Mouse (Mus musculus) embryonic facial prominence, embryonic 13.5 days (tissue): ENCODE results near the gene Lenep. TPM values are rescaled to one million over a fixed set of nuclear protein-coding genes. Genes with fewer than 3 reads are reported as not detected.

Experiments
- ATAC-seq: fragments of 200-750 bp; cut with Nextera tagmentation; 2 replicates; pipeline ENCODE4 v1.8.0; 2017; ENCODE audit warnings: low read depth; ENCODE audit not compliant: insufficient number of reproducible peaks, insufficient read depth, low FRiP score, low TSS enrichment
- H3K27ac ChIP-seq: fragments of 300-500 bp; sonication (generic); 2 replicates; pipeline ENCODE4 v1.5.1; 2015; ENCODE audit warnings: moderate library complexity, mild to moderate bottlenecking, inconsistent platforms
- H3K27me3 ChIP-seq: fragments of 300-500 bp; sonication (generic); 2 replicates; pipeline ENCODE4 v1.6.1; 2015; ENCODE audit warnings: mild to moderate bottlenecking, inconsistent platforms
- H3K36me3 ChIP-seq: fragments of 300-500 bp; sonication (generic); 2 replicates; pipeline ENCODE4 v1.6.1; 2015; ENCODE audit warnings: mild to moderate bottlenecking, inconsistent platforms
- H3K4me1 ChIP-seq: fragments of 300-500 bp; sonication (generic); 2 replicates; pipeline ENCODE4 v1.6.1; 2015; ENCODE audit warnings: inconsistent platforms
- H3K4me2 ChIP-seq: fragments of 300-500 bp; sonication (generic); 2 replicates; pipeline ENCODE4 v1.6.1; 2015; ENCODE audit warnings: moderate library complexity, mild to moderate bottlenecking, inconsistent platforms
- H3K4me3 ChIP-seq: fragments of 300-500 bp; sonication (generic); 2 replicates; pipeline ENCODE4 v1.5.1; 2015; ENCODE audit warnings: mild to moderate bottlenecking, inconsistent platforms
- H3K9ac ChIP-seq: fragments of 300-500 bp; sonication (generic); 2 replicates; pipeline ENCODE4 v1.6.1; 2015; ENCODE audit warnings: mild to moderate bottlenecking, inconsistent platforms
- H3K9me3 ChIP-seq: fragments of 300-500 bp; sonication (generic); 2 replicates; pipeline ENCODE4 v1.6.1; 2016; ENCODE audit warnings: inconsistent platforms
- WGBS: fragments of 180-500 bp; shearing (Covaris S2); methylation state at CpG from one replicate; pipeline ENCODE4 v1.1.7; 2015; ENCODE audit warnings: mixed read lengths; 5-methylcytosine and 5-hydroxymethylcytosine counted together
- polyA plus RNA-seq: library from polyadenylated mRNA; unstranded; fragments of >200 nt; fragmentation: Nextera tagmentation; extraction: Ambion mirVana; gene quantifications from 2 replicates; pipeline ENCODE4 v1.2.1, GENCODE M21; 2015

The Lenep gene
- polyA plus RNA-seq, 1 experiment from 2014 or later, result not detected

DNA sequence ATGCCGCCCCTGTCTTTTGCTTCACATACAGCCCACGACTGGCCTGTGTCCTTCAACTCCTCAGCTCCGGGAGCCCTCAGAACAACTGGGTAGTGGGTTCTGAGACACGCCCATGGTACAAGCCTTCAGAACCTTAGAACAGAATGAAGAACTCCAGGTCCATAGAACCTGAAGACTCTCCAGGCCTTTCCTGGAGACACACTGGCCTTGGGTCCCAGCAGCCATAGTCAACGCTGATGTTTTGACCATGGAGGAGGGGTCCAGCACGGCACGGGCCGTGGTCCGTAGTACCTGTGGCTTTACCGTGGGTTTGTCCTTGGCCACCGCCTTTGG is 37.5 kb downstream of the Lenep start, which contains the start of gene Dcst1:
TSS of gene Dcst1 (minus strand) at position 101 of the 333 bp plus-strand sequence.
- no peak within 1 kb of the TSS for H3K9ac ChIP-seq
- H3K4me3 ChIP-seq, result no peak within 1 kb of the TSS
- no peak for ATAC-seq
- H3K4me1 ChIP-seq, result 0 out of 2 replicates have a peak, but pooled peaks cover 4% of the 10 kb centered on the region
- no peaks in the 10 kb centered on the region for H3K9me3 ChIP-seq
- H3K36me3 ChIP-seq, result no peaks in the 10 kb centered on the region
- no peak within 1 kb of the TSS for H3K4me2 ChIP-seq
- H3K27me3 ChIP-seq, result no peaks in the 10 kb centered on the region
- H3K27ac ChIP-seq, result no peak within 1 kb of the TSS
- 90% methylated on average over 11 of the region's 11 CpGs for WGBS

DNA sequence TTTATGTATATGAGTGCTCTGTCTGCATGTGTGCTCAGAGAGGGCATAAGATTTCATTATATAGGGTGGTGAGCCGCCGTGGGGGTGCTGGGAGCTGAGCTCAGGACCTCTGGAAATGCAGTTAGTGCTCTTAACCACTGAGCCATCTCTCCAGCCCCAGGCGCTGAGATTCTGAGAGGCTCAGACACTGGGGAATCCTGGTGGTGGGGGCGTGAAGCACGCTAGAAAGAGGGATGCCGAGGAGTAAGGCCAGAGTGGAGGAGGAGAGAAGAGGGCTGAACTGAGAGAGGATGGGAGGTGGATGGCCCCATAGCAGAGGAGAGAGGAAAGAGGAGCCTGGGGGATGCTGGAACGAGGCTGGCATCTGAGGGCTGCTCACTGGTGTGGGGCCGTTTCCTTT is 38.0 kb downstream of the Lenep start:
- no peak overlapping the region for H3K4me2 ChIP-seq
- 0 out of 2 replicates have a peak, but pooled peaks cover 4% of the 10 kb centered on the region for H3K4me1 ChIP-seq
- no peak overlapping the region for H3K27ac ChIP-seq
- no peak overlapping the region for H3K4me3 ChIP-seq
- no peaks in the 10 kb centered on the region for H3K36me3 ChIP-seq
- no peaks in the 10 kb centered on the region for H3K27me3 ChIP-seq
- H3K9ac ChIP-seq, result no peak overlapping the region
- 60% methylated on average over 8 of the region's 8 CpGs for WGBS
- no peak for ATAC-seq
- H3K9me3 ChIP-seq, result no peaks in the 10 kb centered on the region

DNA sequence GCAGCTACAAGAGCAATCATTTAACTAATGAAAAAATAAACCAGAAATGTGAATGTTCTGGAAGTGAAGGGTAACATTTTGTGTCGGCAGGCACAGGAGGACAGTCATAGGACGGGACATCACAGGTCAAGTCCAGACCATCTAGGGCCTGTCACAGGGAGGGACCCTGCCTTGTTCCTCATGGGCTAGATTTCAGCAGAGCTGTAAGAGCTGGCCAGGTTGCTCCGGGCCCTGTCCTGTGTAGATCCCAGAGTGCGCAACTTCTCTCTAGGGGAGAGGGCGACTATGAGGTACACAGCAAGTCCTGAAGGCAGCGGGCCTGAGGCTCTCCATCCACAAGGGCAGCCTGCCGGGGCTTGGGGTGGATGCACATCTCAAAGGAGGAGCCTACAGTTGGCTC is 40.9 kb downstream of the Lenep start, which contains the start of gene Dcst2:
TSS of gene Dcst2 (plus strand) at position 301 of the 400 bp plus-strand sequence.
- no peaks in the 10 kb centered on the region for H3K9me3 ChIP-seq
- no peaks in the 10 kb centered on the region for H3K36me3 ChIP-seq
- no peak within 1 kb of the TSS for H3K27ac ChIP-seq
- WGBS, result 81% methylated on average over 7 of the region's 7 CpGs
- no peak for ATAC-seq
- no peak within 1 kb of the TSS for H3K4me2 ChIP-seq
- no peaks in the 10 kb centered on the region for H3K27me3 ChIP-seq
- H3K4me3 ChIP-seq, result no peak within 1 kb of the TSS
- no peak within 1 kb of the TSS for H3K9ac ChIP-seq
- 0 out of 2 replicates have a peak, but pooled peaks cover 4% of the 10 kb centered on the region for H3K4me1 ChIP-seq

DNA sequence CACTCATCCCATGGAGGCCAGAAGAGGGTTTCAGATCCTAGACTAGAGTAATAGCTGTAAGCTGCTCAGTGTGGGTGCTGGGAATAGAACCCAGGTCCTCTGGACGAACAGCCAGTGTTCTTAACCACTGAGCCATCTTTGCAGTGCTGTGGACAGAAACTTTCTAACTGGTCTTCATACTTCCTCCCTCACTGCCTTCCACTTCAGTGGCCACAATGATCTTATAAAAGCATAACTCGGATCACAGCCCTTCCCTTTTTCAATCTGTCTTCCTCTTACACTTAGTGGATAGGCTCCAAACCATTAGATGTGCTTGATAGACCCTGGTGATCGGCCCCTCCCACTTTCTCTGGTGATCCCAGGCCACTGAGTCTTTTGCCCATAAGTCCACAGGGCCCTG is 42.4 kb downstream of the Lenep start:
- no peak overlapping the region for H3K9ac ChIP-seq
- 73% methylated on average over 3 of the region's 3 CpGs for WGBS

DNA sequence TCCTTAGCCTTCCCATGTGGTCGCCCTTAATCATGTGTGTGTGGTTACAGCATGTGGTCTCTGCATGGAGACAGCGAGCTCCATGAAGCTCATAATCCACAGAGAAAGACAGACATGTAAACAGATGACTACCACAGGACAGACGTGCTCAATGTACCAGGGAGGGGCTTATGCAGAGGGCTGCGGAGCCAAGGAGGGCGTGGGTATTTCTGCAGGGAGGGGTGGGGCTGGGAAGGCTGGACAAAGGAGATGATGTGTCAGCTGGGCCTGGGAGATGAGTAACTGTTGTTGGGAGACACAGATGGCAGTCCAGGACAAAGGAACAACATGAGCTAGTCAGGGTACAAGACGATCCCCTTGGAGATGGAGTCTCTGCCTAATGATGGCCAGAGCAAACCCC is 43.0 kb downstream of the Lenep start:
- ATAC-seq, result no peak
- Histone ChIP-seq H3K4me1 (0 out of 2 replicates have a peak, but pooled peaks cover 2% of the 10 kb centered on the region), H3K27ac (no peak overlapping the region), H3K36me3 (no peaks in the 10 kb centered on the region), H3K4me2 (no peak overlapping the region), H3K9ac (no peak overlapping the region), H3K27me3 (0 out of 2 replicates have a peak, but pooled peaks cover 4% of the 10 kb centered on the region), H3K9me3 (no peaks in the 10 kb centered on the region), H3K4me3 (no peak overlapping the region)
- WGBS, result 69% methylated on average over 6 of the region's 6 CpGs

More for the DNA sequence above, 42.4 kb downstream of the Lenep start:
- Histone ChIP-seq H3K4me1 (no peaks in the 10 kb centered on the region), H3K9me3 (no peaks in the 10 kb centered on the region), H3K4me2 (no peak overlapping the region), H3K4me3 (no peak overlapping the region), H3K27ac (no peak overlapping the region), H3K36me3 (no peaks in the 10 kb centered on the region), H3K27me3 (0 out of 2 replicates have a peak, but pooled peaks cover 4% of the 10 kb centered on the region)
- ATAC-seq, result no peak

DNA sequence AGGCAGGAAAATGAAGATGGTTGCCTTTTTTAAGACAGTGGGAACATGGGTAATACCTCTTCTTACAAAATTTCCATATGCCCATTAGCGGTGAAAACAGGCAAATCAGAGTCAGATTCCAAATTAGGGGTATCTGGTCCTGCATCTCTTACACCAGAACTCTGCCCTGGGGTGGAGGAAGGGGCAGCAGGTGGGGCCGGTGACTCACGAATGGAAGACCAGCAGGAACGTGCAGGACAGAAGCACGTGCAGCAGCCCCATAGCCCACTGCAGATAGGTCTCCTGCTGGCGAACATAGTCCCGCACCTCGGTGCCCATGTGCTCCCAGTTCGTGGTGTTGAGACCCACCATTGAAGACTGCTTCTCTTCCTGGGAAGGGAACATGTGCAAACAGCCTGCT is 46.6 kb downstream of the Lenep start:
- Histone ChIP-seq H3K27me3 (peaks cover 12% of the 10 kb centered on the region; the same call in 1 of the 2 replicates), H3K36me3 (no peaks in the 10 kb centered on the region), H3K9ac (no peak overlapping the region), H3K27ac (no peak overlapping the region), H3K4me1 (0 out of 2 replicates have a peak, but pooled peaks cover 2% of the 10 kb centered on the region), H3K9me3 (no peaks in the 10 kb centered on the region), H3K4me3 (no peak overlapping the region), H3K4me2 (no peak overlapping the region)
- WGBS, result 60% methylated on average over 9 of the region's 9 CpGs
- no peak for ATAC-seq

DNA sequence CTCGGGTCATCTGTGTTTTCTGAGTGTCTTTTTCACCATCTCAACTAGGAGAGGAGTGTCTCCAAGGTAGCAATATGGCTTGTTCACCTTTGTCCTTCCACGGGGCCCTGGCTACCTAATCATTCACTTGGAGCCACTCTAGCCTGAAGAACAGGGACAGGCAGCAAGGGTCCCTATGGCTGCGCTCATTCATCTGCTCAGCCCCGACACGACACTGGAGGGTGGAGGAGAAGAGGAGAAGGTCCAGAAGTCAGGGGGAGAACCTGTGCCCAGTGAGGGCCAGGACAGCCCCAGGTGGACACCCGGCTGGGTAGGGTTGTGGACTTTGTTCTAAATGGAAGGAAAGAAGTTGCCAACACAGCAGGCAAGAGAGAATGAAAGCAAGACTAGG is 47.1 kb downstream of the Lenep start:
- Histone ChIP-seq H3K4me2 (no peak overlapping the region), H3K36me3 (no peaks in the 10 kb centered on the region), H3K27me3 (peaks cover 16% of the 10 kb centered on the region; the same call in 1 of the 2 replicates), H3K27ac (no peak overlapping the region), H3K9ac (no peak overlapping the region; the same call in 1 of the 2 replicates), H3K4me1 (0 out of 2 replicates have a peak, but pooled peaks cover 2% of the 10 kb centered on the region), H3K9me3 (no peaks in the 10 kb centered on the region), H3K4me3 (no peak overlapping the region)
- no peak for ATAC-seq
- 82% methylated on average over 6 of the region's 6 CpGs for WGBS

DNA sequence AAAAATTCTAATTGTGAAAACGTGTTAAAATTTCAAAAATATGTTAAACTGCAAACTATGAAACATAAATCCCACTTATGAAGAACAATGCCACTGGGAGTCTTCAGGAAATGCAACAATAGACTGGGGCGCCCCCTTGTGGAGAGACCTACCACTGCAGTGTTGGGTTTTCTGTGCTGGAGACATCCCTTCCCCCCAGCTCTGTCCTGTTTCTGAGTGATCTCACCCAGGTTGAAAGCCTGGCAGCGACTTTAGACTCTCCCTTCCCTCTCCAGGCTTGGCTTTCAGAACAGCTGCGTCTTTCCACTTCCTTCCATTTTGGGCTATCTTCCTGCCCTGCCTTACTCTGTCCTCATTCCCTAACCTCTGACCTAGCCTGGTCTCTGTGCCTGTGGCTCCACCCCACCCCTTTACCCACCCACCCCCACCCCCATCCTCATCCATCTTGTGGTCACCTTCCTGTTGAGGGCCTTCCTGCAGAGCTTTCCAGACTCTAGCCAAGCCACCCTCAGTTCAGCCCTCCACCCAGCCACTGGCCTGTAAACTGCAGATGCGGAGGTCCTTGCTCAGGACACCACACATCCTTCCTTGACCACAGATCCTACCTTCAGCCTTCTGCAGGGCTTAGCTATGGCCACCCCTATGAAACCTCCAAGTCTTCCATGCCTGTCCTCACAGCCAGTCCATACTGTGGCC is 47.6 kb downstream of the Lenep start:
- ATAC-seq, result no peak
- WGBS, result 19% methylated on average over 5 of the region's 5 CpGs
- H3K36me3 ChIP-seq, result no peaks in the 10 kb centered on the region
- no peak overlapping the region for H3K4me2 ChIP-seq
- H3K4me3 ChIP-seq, result no peak overlapping the region
- 0 out of 2 replicates have a peak, but pooled peaks cover 2% of the 10 kb centered on the region for H3K4me1 ChIP-seq
- no peak overlapping the region; the same call in 1 of the 2 replicates for H3K9ac ChIP-seq
- H3K9me3 ChIP-seq, result no peaks in the 10 kb centered on the region
- H3K27me3 ChIP-seq, result peaks cover 16% of the 10 kb centered on the region; the same call in 1 of the 2 replicates
- H3K27ac ChIP-seq, result no peak overlapping the region

DNA sequence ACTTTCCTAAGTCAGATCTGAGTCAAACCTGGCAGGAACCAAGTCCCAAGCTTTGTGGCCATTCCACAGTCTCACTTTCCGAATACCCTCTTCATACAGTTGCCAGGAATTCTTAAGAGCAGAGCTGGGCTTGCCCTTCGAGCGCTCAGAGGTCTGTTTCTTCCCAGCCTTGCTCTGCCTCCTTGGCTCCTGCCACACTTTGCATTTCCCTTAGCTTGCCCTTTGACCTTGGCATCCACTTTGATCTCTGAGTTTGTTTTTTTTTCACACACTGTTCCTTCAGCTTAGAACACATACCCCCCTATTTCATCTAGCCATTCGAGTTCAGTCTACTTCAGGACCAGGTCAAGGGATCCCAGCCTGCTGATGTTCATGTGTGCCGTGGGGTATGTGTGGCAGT is 51.3 kb downstream of the Lenep start:
- H3K4me1 ChIP-seq, result peaks cover 15% of the 10 kb centered on the region
- ATAC-seq, result no peak
- H3K27ac ChIP-seq, result no peak overlapping the region

More for the DNA sequence above, 51.3 kb downstream of the Lenep start:
- 55% methylated on average over 5 of the region's 5 CpGs for WGBS
- H3K27me3 ChIP-seq, result peaks cover 22% of the 10 kb centered on the region
- no peak overlapping the region for H3K4me3 ChIP-seq
- no peak overlapping the region for H3K9ac ChIP-seq
- no peak overlapping the region for H3K4me2 ChIP-seq
- H3K36me3 ChIP-seq, result peaks cover 10% of the 10 kb centered on the region; the same call in 1 of the 2 replicates
- no peaks in the 10 kb centered on the region for H3K9me3 ChIP-seq

Other genes starting within 250 kb of the Lenep start
- 3.6 and 4.3 TPM in 2 replicates for gene Hcn3, start 242.6 kb downstream of the Lenep start, polyA plus RNA-seq
- 39.9 and 41.8 TPM in 2 replicates for gene Clk2, start 238.0 kb downstream of the Lenep start, polyA plus RNA-seq
- gene Scamp3, start 225.3 kb downstream of the Lenep start, polyA plus RNA-seq, result 115 and 125 TPM in 2 replicates
- 31.5 and 32.6 TPM in 2 replicates for gene Fam189b, start 219.7 kb downstream of the Lenep start, polyA plus RNA-seq
- gene Gba, start 199.9 kb downstream of the Lenep start, polyA plus RNA-seq, result 34.7 TPM in 2 replicates
- gene Thbs3, start 187.6 kb downstream of the Lenep start, polyA plus RNA-seq, result 42.0 and 48.1 TPM in 2 replicates
- gene Mtx1, start 175.7 kb downstream of the Lenep start, polyA plus RNA-seq, result 182 and 212 TPM in 2 replicates
- 1.5 and 1.6 TPM in 2 replicates for gene Muc1, start 173.7 kb downstream of the Lenep start, polyA plus RNA-seq
- 300 and 361 TPM in 2 replicates for gene Krtcap2, start 156.8 kb downstream of the Lenep start, polyA plus RNA-seq
- gene Trim46, start 156.5 kb downstream of the Lenep start, polyA plus RNA-seq, result 7.0 and 9.7 TPM in 2 replicates
- 120 and 147 TPM in 2 replicates for gene Dpm3, start 143.4 kb downstream of the Lenep start, polyA plus RNA-seq
- 67.4 and 68.6 TPM in 2 replicates for gene Slc50a1, start 132.2 kb downstream of the Lenep start, polyA plus RNA-seq
- 40.7 and 43.1 TPM in 2 replicates for gene Efna1, start 121.7 kb downstream of the Lenep start, polyA plus RNA-seq
- gene Efna3, start 79.8 kb downstream of the Lenep start, polyA plus RNA-seq, result 22.6 and 26.6 TPM in 2 replicates
- gene Efna4, start 64.8 kb downstream of the Lenep start, polyA plus RNA-seq, result 46.5 and 50.1 TPM in 2 replicates
- gene Adam15, start 52.8 kb downstream of the Lenep start, polyA plus RNA-seq, result 50.8 and 52.6 TPM in 2 replicates
- gene Dcst2, start 40.8 kb downstream of the Lenep start, polyA plus RNA-seq, result 0.18 and 0.38 TPM in 2 replicates
- gene Dcst1, start 37.5 kb downstream of the Lenep start, polyA plus RNA-seq, result 0.44 and 0.85 TPM in 2 replicates
- gene Zbtb7b, start 8.0 kb downstream of the Lenep start, polyA plus RNA-seq, result 1.7 and 2.1 TPM in 2 replicates
- gene Flad1, start 9.1 kb upstream of the Lenep start, polyA plus RNA-seq, result 29.4 and 29.5 TPM in 2 replicates
- 513 and 525 TPM in 2 replicates for gene Cks1b, start 15.6 kb upstream of the Lenep start, polyA plus RNA-seq
- gene Shc1, start 15.7 kb upstream of the Lenep start, polyA plus RNA-seq, result 91.4 and 93.3 TPM in 2 replicates
- 47.8 and 50.5 TPM in 2 replicates for gene Pygo2, start 27.4 kb upstream of the Lenep start, polyA plus RNA-seq
- gene Pbxip1, start 33.9 kb upstream of the Lenep start, polyA plus RNA-seq, result 25.2 and 27.7 TPM in 2 replicates
- gene Pmvk, start 51.7 kb upstream of the Lenep start, polyA plus RNA-seq, result 49.3 and 57.5 TPM in 2 replicates
- 1.5 and 1.7 TPM in 2 replicates for gene Kcnn3, start 117.4 kb upstream of the Lenep start, polyA plus RNA-seq